Mouse (Mus musculus) ES-Bruce4 (cell line): ENCODE data around the gene Slc1a7.

ENCODE experiments used
- CTCF ChIP-seq: IDR thresholded peaks from one replicate; pipeline ENCODE4 v1.8.1; 2011; ENCODE audit warnings: low read depth, low read length
- EP300 ChIP-seq: IDR thresholded peaks from 2 replicates; pipeline ENCODE4 v1.6.1; 2011; ENCODE audit warnings: low read depth, low read length; ENCODE audit not compliant: insufficient read depth
- POLR2A ChIP-seq: IDR thresholded peaks from one replicate; pipeline ENCODE4 v1.8.1; 2011; ENCODE audit warnings: low read length; ENCODE audit not compliant: insufficient read depth

- TF ChIP-seq POLR2A, result peak; percentile 79
- TF ChIP-seq EP300, result no peak
- no peak for TF ChIP-seq CTCF
Measured at GRCm38 (mm10) chr4:107923145-107923802, 44.9 kb upstream of the Slc1a7 start, which contains the start of gene Cpt2.
